Mouse (Mus musculus) kidney, adult 2 months (tissue): ENCODE data around the gene Ifna12. TPM values are rescaled to one million over a fixed set of nuclear protein-coding genes. Genes with fewer than 3 reads are reported as not detected.
"Not testable (repeated sequence)": the region's sequence is repeated elsewhere in the genome, so short reads cannot be mapped to it uniquely, and the experiment has no call there.

Experiments
- DNase-seq: peaks from one replicate; pipeline ENCODE4 v3.0.0; 2021
- H3K27ac ChIP-seq: fragments of 200-500 bp; 2 replicates; pipeline ENCODE4 v1.5.1; 2012; ENCODE audit warnings: low read depth, low read length, control low read depth, inconsistent platforms; ENCODE audit not compliant: insufficient read depth
- H3K27me3 ChIP-seq: fragments of 200-500 bp; replicated peaks from 2 replicates; pipeline ENCODE4 v1.6.1; 2012; ENCODE audit warnings: mild to moderate bottlenecking, moderate library complexity, low read length, inconsistent platforms; ENCODE audit not compliant: control insufficient read depth, insufficient read depth
- H3K36me3 ChIP-seq: fragments of 200-500 bp; 2 replicates; pipeline ENCODE4 v1.6.1; 2012; ENCODE audit warnings: mild to moderate bottlenecking, moderate library complexity, low read length, inconsistent platforms; ENCODE audit not compliant: control insufficient read depth, insufficient read depth
- H3K4me1 ChIP-seq: fragments of 200-500 bp; 2 replicates; pipeline ENCODE4 v1.6.1; 2011; ENCODE audit warnings: low read length; ENCODE audit not compliant: control insufficient read depth, insufficient read depth
- H3K4me3 ChIP-seq: fragments of 200-500 bp; 2 replicates; pipeline ENCODE4 v1.5.1; 2011; ENCODE audit warnings: mild to moderate bottlenecking, low read depth, low read length, control low read depth; ENCODE audit not compliant: insufficient read depth
- CTCF ChIP-seq: fragments of 200-500 bp; conservative IDR thresholded peaks from 2 replicates; pipeline ENCODE4 v1.5.1; 2011; ENCODE audit warnings: low read depth, mild to moderate bottlenecking, control low read depth, low read length, moderate library complexity, mixed read lengths; ENCODE audit not compliant: insufficient read depth, insufficient read length
- POLR2A ChIP-seq: fragments of 200-500 bp; IDR thresholded peaks from one replicate; pipeline ENCODE4 v1.6.1; 2011; ENCODE audit warnings: low read depth, low read length, control low read depth
- WGBS: fragments of 180-500 bp; shearing (Covaris S2); methylation state at CpG from one replicate; pipeline ENCODE4 v1.1.7; 2018; 5-methylcytosine and 5-hydroxymethylcytosine counted together
- polyA plus RNA-seq: library from polyadenylated mRNA; depleted of rRNA; stranded (reverse); fragments of >200 nt; gene quantifications from 2 replicates; pipeline ENCODE4 v1.2.3, GENCODE M21; 2012; rRNA removed

Gene Ifna12
- polyA plus RNA-seq, 1 experiment, result not detected

GRCm38 (mm10) chr4:88571698-88572097 is 31.5 kb downstream of the Ifna12 start, which contains the start of gene Ifna14:
TSS of gene Ifna14 (minus strand) at chr4:88571798.
- Histone ChIP-seq H3K4me1 (no peaks in the 10 kb centered on the region), H3K36me3 (no peaks in the 10 kb centered on the region), H3K4me3 (no peak within 1 kb of the TSS), H3K27ac (no peak within 1 kb of the TSS), H3K27me3 (no peaks in the 10 kb centered on the region)
- DNase-seq, result no peak
- no peak for TF ChIP-seq CTCF
- WGBS, result 79% methylated on average over 1 of the region's 1 CpGs

- H3K27me3 ChIP-seq, result no peaks in the 10 kb centered on the region
- WGBS, result 100% methylated on average over 1 of the region's 1 CpGs
Observed at GRCm38 (mm10) chr4:88561791-88562190, 41.4 kb downstream of the Ifna12 start.

GRCm38 (mm10) chr4:88558145-88558544 is 45.0 kb downstream of the Ifna12 start, which contains the start of gene Ifna15:
TSS of gene Ifna15 (minus strand) at chr4:88558245.
- H3K36me3 ChIP-seq, H3K27me3 ChIP-seq, H3K27ac ChIP-seq, DNase-seq, H3K4me3 ChIP-seq, H3K4me1 ChIP-seq: not testable (repeated sequence)

More at GRCm38 (mm10) chr4:88561791-88562190, 41.4 kb downstream of the Ifna12 start:
- no peak for DNase-seq
- H3K4me3 ChIP-seq, result no peak overlapping the region
- no peaks in the 10 kb centered on the region for H3K36me3 ChIP-seq
- H3K4me1 ChIP-seq, result no peaks in the 10 kb centered on the region
- no peak overlapping the region for H3K27ac ChIP-seq
- TF ChIP-seq POLR2A, result no peak
- no peak for TF ChIP-seq CTCF

Other genes with a start within 250 kb of the Ifna12 start
- gene Hacd4, start 164.4 kb downstream of the Ifna12 start, polyA plus RNA-seq, result 2.8 and 3.7 TPM in 2 replicates
- not detected in 2 replicates for gene Ifnb1, start 80.6 kb downstream of the Ifna12 start, polyA plus RNA-seq
- not detected in 2 replicates for gene Ifna15, start 45.1 kb downstream of the Ifna12 start, polyA plus RNA-seq
- not detected in 2 replicates for gene Ifna14, start 31.6 kb downstream of the Ifna12 start, polyA plus RNA-seq
- not detected in 2 replicates for gene Ifna9, start 11.0 kb downstream of the Ifna12 start, polyA plus RNA-seq
- gene C87499, start 31.0 kb upstream of the Ifna12 start, polyA plus RNA-seq, result not detected in 2 replicates
- not detected in 2 replicates for gene Ifna13, start 41.1 kb upstream of the Ifna12 start, polyA plus RNA-seq
- gene Ifna16, start 73.5 kb upstream of the Ifna12 start, polyA plus RNA-seq, result not detected in 2 replicates
- not detected in 2 replicates for gene Ifna2, start 80.5 kb upstream of the Ifna12 start, polyA plus RNA-seq
- not detected in 2 replicates for gene Ifnab, start 88.0 kb upstream of the Ifna12 start, polyA plus RNA-seq
- 0.26 and 0.34 TPM in 2 replicates for gene Gm26566, start 118.4 kb upstream of the Ifna12 start, polyA plus RNA-seq
- 18.1 and 19.2 TPM in 2 replicates for gene Klhl9, start 119.1 kb upstream of the Ifna12 start, polyA plus RNA-seq
- gene Gm13271, start 151.5 kb upstream of the Ifna12 start, polyA plus RNA-seq, result not detected in 2 replicates
- 0.10 TPM in 1 of 2 replicates, not detected in the other for gene Gm13283, start 156.7 kb upstream of the Ifna12 start, polyA plus RNA-seq
- gene Gm13290, start 170.5 kb upstream of the Ifna12 start, polyA plus RNA-seq, result not detected in 2 replicates
- gene Gm13289, start 173.5 kb upstream of the Ifna12 start, polyA plus RNA-seq, result not detected in 2 replicates
- gene Gm13272, start 176.5 kb upstream of the Ifna12 start, polyA plus RNA-seq, result not detected in 2 replicates
- 0.08 TPM in 1 of 2 replicates, not detected in the other for gene Ifnz, start 178.8 kb upstream of the Ifna12 start, polyA plus RNA-seq
- not detected in 2 replicates for gene Gm13276, start 182.3 kb upstream of the Ifna12 start, polyA plus RNA-seq
- gene Gm13277, start 185.3 kb upstream of the Ifna12 start, polyA plus RNA-seq, result not detected in 2 replicates
- gene Gm13278, start 188.2 kb upstream of the Ifna12 start, polyA plus RNA-seq, result not detected in 2 replicates
- not detected in 2 replicates for gene Gm13275, start 191.1 kb upstream of the Ifna12 start, polyA plus RNA-seq
- not detected in 2 replicates for gene Gm13279, start 194.0 kb upstream of the Ifna12 start, polyA plus RNA-seq
- not detected in 2 replicates for gene Gm13285, start 196.3 kb upstream of the Ifna12 start, polyA plus RNA-seq
- gene Gm13287, start 199.9 kb upstream of the Ifna12 start, polyA plus RNA-seq, result not detected in 2 replicates
- gene Gm13288, start 202.2 kb upstream of the Ifna12 start, polyA plus RNA-seq, result not detected in 2 replicates
- not detected in 2 replicates for gene Ifna7, start 212.9 kb upstream of the Ifna12 start, polyA plus RNA-seq
- not detected in 2 replicates for gene Ifna11, start 216.6 kb upstream of the Ifna12 start, polyA plus RNA-seq
- not detected in 2 replicates for gene Ifna6, start 224.0 kb upstream of the Ifna12 start, polyA plus RNA-seq
- not detected in 2 replicates for gene Ifna5, start 232.1 kb upstream of the Ifna12 start, polyA plus RNA-seq
- gene Ifna4, start 238.5 kb upstream of the Ifna12 start, polyA plus RNA-seq, result not detected in 2 replicates
- gene Ifna1, start 246.7 kb upstream of the Ifna12 start, polyA plus RNA-seq, result not detected in 2 replicates